Mouse (Mus musculus): Measurements from ENCODE around the gene Olfr372.
"Not testable (repeated sequence)": the region's sequence is repeated elsewhere in the genome, so short reads cannot be mapped to it uniquely, and the experiment has no call there.

The Olfr372 gene

DNA sequence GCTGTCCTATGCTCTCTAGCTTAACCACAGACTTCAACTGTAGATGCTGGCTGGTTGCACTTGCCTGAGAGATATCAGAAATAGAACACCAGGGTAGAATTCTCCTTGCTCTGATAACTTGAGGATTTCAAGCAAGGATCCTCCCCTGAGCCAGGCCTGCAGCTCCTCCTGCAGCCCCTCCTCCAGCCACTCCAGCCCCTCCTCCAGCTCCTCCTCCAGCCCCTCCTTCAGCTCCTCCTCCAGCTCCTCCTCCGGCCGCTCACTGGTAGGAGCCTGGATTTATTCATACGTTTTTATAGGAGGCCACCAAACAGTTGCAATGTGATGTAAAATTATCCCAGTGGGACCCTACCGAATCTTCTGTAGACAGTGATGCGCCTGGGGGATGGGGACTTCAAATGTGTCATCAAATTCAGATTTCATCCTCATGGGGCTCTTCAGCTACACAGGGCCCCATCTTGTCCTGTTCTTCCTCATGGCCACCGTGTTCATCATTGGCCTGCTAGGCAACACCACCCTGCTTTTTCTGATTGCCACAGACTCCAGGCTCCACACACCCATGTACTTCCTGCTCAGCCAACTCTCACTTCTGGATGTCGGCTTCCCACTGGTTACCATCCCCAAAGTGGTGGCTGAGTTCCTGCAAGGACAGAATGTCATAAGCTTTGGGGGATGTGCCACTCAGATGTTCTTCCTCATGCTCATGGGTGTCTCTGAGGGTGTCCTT, 58.5 kb downstream of the Olfr372 start:
- DNase-seq (ENCODE audit: low read depth): not testable (repeated sequence)

DNA sequence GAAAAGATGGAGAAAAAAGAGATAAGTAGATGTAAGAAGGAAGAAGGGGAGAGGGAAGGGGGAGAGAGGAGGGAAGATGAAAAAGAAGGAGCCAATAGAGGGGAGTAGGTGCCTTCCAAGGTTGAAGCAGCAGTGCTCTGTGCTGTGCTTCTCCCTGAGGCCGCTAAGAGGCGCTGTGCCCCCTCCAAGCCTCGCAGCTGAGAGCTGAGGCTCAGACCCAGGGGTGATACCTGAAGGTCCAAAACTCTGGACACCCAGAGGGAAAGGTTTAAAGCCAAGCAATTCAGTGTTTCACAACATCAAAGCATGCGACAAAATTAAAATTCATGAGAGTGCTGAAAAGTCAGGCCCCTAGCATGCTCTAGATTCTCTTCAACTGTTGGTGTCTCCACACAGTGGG, 64.1 kb downstream of the Olfr372 start:
- DNase-seq (ENCODE audit: low read depth): peak; percentile 41

DNA sequence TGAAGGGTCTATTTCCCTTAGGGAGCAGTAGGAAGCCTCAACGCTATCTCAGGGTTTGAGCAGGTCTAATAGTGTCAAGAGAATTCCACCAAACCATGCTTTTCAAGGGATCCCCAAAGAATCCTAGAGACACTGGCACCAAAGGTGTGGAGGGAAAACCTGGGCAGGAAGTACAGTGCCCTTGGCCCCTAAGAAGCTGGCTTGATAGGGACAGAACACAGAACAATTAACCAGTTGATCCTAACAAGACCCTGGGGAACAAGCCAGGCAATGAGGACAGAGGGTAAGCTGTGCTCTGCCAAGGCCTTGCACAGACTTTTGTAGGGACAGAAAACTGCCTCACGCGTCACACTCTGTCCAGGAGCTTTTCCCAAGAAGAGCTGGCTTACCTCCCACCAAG, 65.7 kb downstream of the Olfr372 start, which contains the start of gene Olfr374:
Gene Olfr374 (plus strand): TSS at position 301 of the 400 bp plus-strand sequence.
- DNase-seq (ENCODE audit: low read depth): no peak
